Mouse (Mus musculus) adrenal gland (tissue): ENCODE data around the gene Mroh2a.
"Not testable (repeated sequence)": the region's sequence is repeated elsewhere in the genome, so short reads cannot be mapped to it uniquely, and the experiment has no call there.

Experiments
- intact Hi-C: fragments of 180-260 bp; cut with DNase I; formaldehyde crosslinking; loops from one replicate; pipeline ENCODE4 v1.15.1; 2025

The Mroh2a gene

GRCm38 (mm10) chr1:88218051-88218450, 8.7 kb upstream of the Mroh2a start:
- intact Hi-C loops = no loop called here

DNA sequence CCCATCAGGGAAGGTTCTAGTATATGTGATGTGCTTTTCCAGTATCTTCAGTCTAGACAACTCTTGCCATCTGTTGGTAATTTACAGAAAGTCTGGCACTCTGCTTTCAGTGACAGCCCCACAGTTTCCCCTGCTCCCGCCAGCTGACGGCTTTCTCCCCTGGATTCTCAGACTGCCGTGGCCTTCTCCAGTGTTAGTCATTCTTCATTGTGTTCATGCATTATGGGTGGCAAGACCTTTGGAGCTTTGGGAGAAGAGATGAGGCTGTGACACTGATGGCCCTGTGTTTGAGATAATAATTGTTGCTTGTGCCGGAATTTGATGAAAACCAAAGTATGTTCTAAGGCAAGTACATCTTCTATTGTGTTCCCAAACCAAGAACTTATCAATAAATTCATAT, 8.2 kb upstream of the Mroh2a start:
- intact Hi-C loops = no loop called here

DNA sequence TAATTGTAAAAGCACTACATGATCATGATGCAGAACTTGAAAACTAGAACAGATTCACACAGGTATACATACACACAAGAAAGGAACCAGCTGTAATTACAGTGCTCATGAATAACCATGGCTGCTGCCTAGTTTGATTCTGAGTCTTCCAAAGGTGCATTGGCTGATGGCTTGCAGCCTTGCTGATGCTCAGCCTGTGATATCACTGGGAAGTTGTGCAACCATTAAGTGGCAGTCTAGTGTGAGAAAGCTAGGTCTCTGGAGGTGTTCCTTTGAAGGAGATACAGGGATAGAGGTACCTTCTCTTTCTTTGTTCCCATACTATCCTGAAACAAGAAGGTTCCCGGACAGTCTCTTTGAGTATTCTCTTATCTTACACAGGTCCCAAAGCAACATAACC, 7.7 kb upstream of the Mroh2a start:
- intact Hi-C loops = no loop called here

DNA sequence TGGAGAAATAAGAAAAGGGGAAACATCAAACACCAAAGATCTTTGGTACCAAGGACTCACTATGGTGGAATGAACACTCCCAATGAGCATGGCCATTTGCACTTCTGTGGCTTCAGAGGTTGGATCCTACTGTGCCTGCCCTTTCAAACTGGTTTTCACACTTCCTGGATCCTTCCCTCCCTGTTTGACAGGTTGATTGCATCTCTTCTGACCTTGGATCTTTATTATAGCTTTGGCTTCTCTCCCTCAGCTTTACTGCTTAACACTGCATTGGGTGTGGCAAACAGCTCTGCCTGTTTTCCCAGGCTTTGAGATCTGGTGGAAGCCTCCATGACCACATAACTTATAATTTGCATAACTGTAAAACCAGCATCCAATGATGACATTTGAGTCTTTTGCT, 6.5 kb upstream of the Mroh2a start:
- intact Hi-C loops = no loop called here

GRCm38 (mm10) chr1:88222216-88222615, 4.6 kb upstream of the Mroh2a start:
- intact Hi-C loops = no loop called here

DNA sequence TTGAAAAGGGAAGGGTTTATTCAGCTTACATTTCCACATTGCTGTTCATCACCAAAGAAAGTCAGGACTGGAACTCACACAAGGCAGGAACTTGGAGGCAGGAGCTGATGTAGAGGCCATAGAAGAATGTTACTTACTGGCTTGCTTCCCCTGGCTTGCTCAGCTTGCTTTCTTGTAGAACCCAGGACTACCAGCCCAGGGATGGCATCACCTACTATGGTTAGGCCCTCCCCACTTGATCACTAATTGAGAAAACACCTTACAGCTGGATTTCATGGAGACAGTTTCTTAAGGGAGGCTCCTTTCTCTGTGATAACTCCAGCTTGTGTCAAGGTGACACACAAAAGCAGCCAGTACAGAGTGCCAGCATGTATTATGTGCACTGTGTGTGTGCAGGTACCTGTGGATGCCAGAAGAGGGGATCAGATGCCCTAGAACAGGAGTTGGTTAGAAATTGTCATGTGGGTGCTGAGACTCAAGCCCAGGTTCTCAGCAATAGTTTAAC, 3.7 kb upstream of the Mroh2a start:
- intact Hi-C loops = not testable (repeated sequence)

GRCm38 (mm10) chr1:88223591-88223990, 3.2 kb upstream of the Mroh2a start:
- intact Hi-C loops = no loop called here

GRCm38 (mm10) chr1:88224029-88224776, 2.6 kb upstream of the Mroh2a start:
- intact Hi-C loops = no loop called here

GRCm38 (mm10) chr1:88225301-88225700, 1.5 kb upstream of the Mroh2a start:
- intact Hi-C loops = not testable (repeated sequence)

- intact Hi-C loops = no loop called here
These were observed 1.0 kb upstream of the Mroh2a start for GRCm38 (mm10) chr1:88225741-88226140.

- intact Hi-C loops = no loop called here
These were observed 696 bp downstream of the Mroh2a start for GRCm38 (mm10) chr1:88227482-88227881.

DNA sequence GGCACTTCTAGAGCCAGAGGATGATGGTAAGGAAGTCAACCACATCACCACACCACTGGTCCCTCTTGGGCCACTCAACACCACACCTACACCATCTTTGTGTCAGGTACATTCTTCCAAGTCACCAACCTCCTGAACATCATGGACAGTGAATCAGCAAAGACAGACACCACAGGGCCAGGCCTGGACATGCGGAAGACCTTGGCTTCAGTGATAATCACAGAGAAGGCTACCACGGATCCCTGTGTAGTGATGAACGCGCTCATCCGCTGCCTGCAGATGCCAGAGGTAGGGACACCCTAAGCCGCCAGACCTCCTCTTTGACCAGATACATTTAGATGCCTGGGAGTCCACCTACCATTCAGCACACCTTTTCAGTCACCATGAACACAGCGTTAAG, 1.3 kb downstream of the Mroh2a start:
- intact Hi-C loops = no loop called here

DNA sequence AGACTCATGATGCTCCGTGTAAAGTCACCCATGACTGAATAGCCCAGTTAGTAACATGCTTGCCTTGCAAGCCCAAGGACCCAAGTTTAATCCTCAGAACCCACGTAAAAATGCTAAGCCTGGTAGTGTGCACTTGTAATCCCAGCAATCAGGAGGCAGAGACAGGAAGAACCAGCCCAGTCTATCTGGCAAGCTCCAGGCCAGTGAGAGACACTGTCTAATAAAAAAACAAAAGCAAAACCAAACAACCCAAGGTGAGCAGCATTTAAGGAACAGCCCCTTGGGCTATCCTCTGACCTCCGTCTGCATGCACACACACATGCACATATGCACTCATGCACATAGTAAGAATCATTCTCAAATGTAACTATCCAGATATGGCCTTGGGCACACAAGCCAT, 2.8 kb downstream of the Mroh2a start:
- intact Hi-C loops = no loop called here

GRCm38 (mm10) chr1:88229986-88230385, 3.2 kb downstream of the Mroh2a start:
- intact Hi-C loops = no loop called here

- intact Hi-C loops = no loop called here
These were observed 3.6 kb downstream of the Mroh2a start for GRCm38 (mm10) chr1:88230421-88230820.

- intact Hi-C loops = no loop called here
These were observed 4.4 kb downstream of the Mroh2a start for GRCm38 (mm10) chr1:88230981-88231802.

DNA sequence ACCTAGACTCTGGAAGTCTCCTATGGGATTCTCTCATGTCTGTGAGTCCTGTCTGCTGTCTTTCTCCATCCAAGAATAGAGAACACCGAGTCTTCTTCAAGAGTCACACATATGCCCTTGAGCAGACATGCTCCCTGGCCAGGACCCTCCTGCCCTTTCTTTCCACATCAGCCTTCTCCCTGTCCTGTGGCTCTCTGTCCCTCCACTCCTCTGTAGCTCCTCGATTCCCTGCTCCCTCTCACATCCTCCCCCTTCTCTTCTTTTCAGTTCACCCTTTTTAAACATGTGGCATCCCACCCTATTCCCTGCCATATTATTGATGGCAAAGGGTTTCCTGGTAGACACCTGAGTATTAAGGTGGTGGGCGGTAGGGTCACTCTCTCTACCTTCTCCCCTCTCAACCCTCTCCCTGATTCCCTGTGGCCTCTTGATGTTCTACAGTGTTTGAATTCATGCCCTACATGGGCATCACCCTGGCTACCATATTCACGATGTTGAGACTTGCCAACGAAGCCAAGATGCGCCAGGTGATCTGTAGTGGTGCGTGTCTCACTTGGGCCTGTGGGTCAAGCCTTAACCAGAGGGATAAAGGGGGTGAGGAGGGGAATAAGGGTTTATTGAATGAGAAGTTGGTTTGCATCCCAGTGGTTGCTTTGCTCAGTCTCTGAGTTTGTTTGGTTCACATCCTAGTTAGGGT, 5.2 kb downstream of the Mroh2a start:
- intact Hi-C loops = no loop called here

GRCm38 (mm10) chr1:88232664-88233380, 6.0 kb downstream of the Mroh2a start:
- intact Hi-C loops = no loop called here

- intact Hi-C loops = no loop called here
These were observed 6.8 kb downstream of the Mroh2a start for GRCm38 (mm10) chr1:88233421-88234247.

DNA sequence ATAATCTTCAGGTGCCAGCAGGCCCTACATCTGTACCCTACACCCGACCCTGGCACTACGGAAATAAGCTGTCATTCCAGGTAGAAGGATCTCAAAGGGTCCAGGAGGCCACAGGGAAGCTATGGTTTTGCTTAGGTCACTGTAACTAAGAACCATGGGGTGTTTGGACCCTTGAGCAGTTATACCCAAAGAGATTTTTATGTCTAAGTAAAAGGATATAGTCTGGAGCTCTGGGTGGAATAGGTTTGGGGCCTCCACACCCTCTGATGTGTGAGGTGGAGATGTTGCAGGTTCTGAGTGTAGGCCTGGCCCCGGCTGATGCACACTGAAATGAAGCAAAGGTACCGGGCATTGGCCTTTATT, 7.4 kb downstream of the Mroh2a start:
- intact Hi-C loops = no loop called here
